Mouse (Mus musculus) embryonic facial prominence, embryonic 14.5 days (tissue): ENCODE data around the gene AC170998.1. TPM values are rescaled to one million over a fixed set of nuclear protein-coding genes. Genes with fewer than 3 reads are reported as not detected.

Experiments
- ATAC-seq: fragments of 200-750 bp; cut with Nextera tagmentation; 2 replicates; pipeline ENCODE4 v1.8.0; 2017; ENCODE audit warnings: low read depth, moderate number of reproducible peaks, moderate TSS enrichment
- DNase-seq: peaks from one replicate; pipeline ENCODE4 v3.0.0-alpha.2; 2015; ENCODE audit warnings: low spot score
- H3K27ac ChIP-seq: fragments of 300-500 bp; sonication (generic); replicated peaks from 2 replicates; pipeline ENCODE4 v1.5.1; 2014; ENCODE audit warnings: low read depth, mild to moderate bottlenecking, low read length, moderate library complexity
- H3K27me3 ChIP-seq: fragments of 300-500 bp; sonication (generic); replicated peaks from 2 replicates; pipeline ENCODE4 v1.6.1; 2014; ENCODE audit warnings: low read length; ENCODE audit not compliant: control insufficient read depth, insufficient read depth
- H3K36me3 ChIP-seq: fragments of 300-500 bp; sonication (generic); 2 replicates; pipeline ENCODE4 v1.6.1; 2014; ENCODE audit warnings: low read length, mixed read lengths; ENCODE audit not compliant: control insufficient read depth, insufficient read depth
- H3K4me1 ChIP-seq: fragments of 300-500 bp; sonication (generic); 2 replicates; pipeline ENCODE4 v1.6.1; 2014; ENCODE audit warnings: antibody characterized with exemption, low read length; ENCODE audit not compliant: control insufficient read depth, insufficient read depth
- H3K4me2 ChIP-seq: fragments of 300-500 bp; sonication (generic); 2 replicates; pipeline ENCODE4 v1.6.1; 2014; ENCODE audit warnings: low read depth, mild to moderate bottlenecking, low read length, moderate library complexity, mixed read lengths
- H3K4me3 ChIP-seq: fragments of 300-500 bp; sonication (generic); 2 replicates; pipeline ENCODE4 v1.5.1; 2014; ENCODE audit warnings: low read depth, mild to moderate bottlenecking, low read length
- H3K9ac ChIP-seq: fragments of 300-500 bp; sonication (generic); 2 replicates; pipeline ENCODE4 v1.6.1; 2014; ENCODE audit warnings: low read depth, mild to moderate bottlenecking, low read length, moderate library complexity, mixed read lengths
- H3K9me3 ChIP-seq: fragments of 300-500 bp; sonication (generic); 2 replicates; pipeline ENCODE4 v1.6.1; 2016; ENCODE audit warnings: low read length; ENCODE audit not compliant: control insufficient read depth
- WGBS: fragments of 180-500 bp; shearing (Covaris S2); extraction: QIAGEN DNeasy Blood & Tissue Kit; methylation state at CpG from one replicate; pipeline ENCODE4 v1.1.7; 2014; 5-methylcytosine and 5-hydroxymethylcytosine counted together
- polyA plus RNA-seq: library from polyadenylated mRNA; unstranded; fragments of >200 nt; fragmentation: Nextera tagmentation; extraction: Ambion mirVana; gene quantifications from 2 replicates; pipeline ENCODE4 v1.2.1, GENCODE M21; 2014

The AC170998.1 gene
- polyA plus RNA-seq, 1 experiment from 2014 or later: 1.5 TPM

DNA sequence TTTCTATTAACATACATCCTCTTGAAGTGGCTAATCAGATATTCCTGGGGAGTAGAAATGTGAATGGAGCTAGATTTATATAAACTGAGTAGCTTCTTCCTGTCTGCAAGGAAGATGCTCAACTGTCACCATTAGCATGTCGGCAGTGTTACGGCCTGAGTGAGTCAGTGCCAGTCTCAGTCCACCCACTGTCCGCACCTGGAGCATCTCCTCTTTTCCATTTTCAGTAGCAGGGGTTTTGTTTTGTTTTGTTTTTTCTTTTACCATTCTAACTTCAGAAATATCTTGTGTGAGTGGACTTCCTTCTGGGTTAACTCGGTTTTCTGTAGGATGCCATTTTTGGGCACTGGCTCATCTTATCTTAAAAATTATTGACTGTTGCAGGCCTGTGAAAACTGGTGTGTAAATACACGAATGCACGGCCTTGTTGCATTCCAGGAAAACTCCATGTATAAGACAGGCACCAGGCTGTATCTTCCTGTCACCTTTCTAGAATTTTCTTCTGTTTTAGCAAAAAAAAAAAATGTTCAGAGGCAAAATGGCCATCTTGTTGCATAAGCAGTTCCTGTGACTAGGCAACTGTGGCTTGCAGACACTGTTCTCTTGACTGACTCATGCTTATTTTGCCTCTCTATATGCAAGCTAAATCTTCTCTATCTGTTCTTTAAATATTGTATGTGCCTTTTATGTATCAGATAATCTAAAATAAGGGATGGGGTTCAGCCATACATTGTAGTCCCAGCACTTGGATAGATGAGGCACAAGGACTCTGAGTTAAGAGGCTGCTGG, 9.6 kb downstream of the AC170998.1 start:
- ATAC-seq: no peak
- no peak overlapping the region for H3K9ac ChIP-seq
- H3K9me3 ChIP-seq: no peaks in the 10 kb centered on the region
- peaks cover 80% of the 10 kb centered on the region for H3K36me3 ChIP-seq
- no peak for DNase-seq
- WGBS: 93% methylated on average over 6 of the region's 6 CpGs
- H3K27me3 ChIP-seq: no peaks in the 10 kb centered on the region
- no peak overlapping the region for H3K4me3 ChIP-seq
- no peak overlapping the region for H3K4me2 ChIP-seq
- H3K4me1 ChIP-seq: no peaks in the 10 kb centered on the region
- no peak overlapping the region for H3K27ac ChIP-seq

DNA sequence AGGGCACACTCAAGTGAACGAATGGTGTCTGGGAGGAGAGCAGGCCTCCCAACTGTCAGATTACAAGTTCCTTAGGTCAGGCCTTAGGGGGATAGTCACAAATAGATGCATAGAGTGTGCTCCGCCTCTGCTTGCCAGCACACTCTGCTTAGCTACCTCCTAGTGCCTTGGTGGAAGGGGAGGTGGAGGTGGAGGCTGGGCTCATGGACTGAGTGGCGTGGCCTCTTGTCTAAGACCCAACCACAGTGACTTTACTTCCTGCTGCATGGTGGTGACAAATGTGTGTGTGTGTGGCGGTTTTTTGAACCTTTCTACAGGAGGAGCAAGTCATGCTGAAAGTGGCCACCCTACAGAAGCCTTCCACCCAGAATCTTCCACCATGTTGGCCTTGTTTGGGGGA, 10.6 kb downstream of the AC170998.1 start:
- 73% methylated on average over 4 of the region's 4 CpGs for WGBS
- no peak for ATAC-seq

DNA sequence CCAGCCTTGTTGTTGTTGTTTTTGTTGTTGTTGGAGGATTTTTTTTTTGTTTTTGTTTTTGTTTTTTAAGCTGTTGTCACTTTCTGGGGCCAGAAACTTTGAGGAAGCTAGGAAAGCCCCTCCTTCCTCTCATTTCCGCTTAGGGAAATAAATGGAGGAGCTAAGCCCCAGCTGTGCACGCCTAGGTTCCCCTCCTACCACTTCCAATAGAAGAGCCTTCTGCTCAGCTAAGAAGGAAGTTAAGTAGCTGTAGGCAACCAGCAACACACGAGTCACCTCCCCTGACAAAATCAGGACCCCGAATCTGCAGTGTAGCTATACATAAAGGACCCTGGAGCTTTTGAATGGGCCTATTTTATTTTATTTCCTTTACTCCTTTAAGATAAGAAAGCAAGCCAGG, 12.1 kb downstream of the AC170998.1 start:
- H3K4me2 ChIP-seq: no peak overlapping the region
- no peak overlapping the region for H3K27ac ChIP-seq
- H3K9ac ChIP-seq: no peak overlapping the region
- H3K9me3 ChIP-seq: no peaks in the 10 kb centered on the region
- H3K4me3 ChIP-seq: no peak overlapping the region
- peaks cover 80% of the 10 kb centered on the region for H3K36me3 ChIP-seq
- 81% methylated on average over 4 of the region's 4 CpGs for WGBS
- H3K27me3 ChIP-seq: no peaks in the 10 kb centered on the region
- no peaks in the 10 kb centered on the region for H3K4me1 ChIP-seq
- DNase-seq: no peak
- ATAC-seq: no peak

More for the DNA sequence above, 10.6 kb downstream of the AC170998.1 start:
- H3K27me3 ChIP-seq: no peaks in the 10 kb centered on the region
- H3K36me3 ChIP-seq: peaks cover 80% of the 10 kb centered on the region
- H3K4me1 ChIP-seq: no peaks in the 10 kb centered on the region
- no peaks in the 10 kb centered on the region for H3K9me3 ChIP-seq
- no peak overlapping the region for H3K4me3 ChIP-seq
- H3K9ac ChIP-seq: no peak overlapping the region
- no peak for DNase-seq
- H3K4me2 ChIP-seq: no peak overlapping the region
- H3K27ac ChIP-seq: no peak overlapping the region

DNA sequence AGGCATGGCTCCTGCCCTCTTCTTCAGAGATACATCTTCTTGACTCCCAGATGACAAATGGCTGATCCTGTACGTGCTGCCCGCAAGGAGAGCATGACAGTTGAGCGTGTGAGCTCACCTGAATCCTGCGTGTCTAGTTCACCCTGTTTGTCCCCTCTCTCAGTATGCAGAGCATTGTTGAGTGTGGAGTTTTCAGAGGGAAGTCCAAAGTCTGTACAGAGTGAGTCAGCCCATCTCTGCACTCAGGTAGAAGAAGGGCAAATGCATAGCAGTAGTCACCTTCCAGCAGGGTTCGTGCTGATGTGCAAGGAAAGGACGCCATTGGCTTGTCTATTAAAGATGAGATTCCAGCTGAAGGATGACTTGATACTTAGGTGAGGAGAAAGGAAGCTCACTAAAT, 13.4 kb downstream of the AC170998.1 start:
- H3K4me1 ChIP-seq: no peaks in the 10 kb centered on the region
- H3K27me3 ChIP-seq: no peaks in the 10 kb centered on the region
- WGBS: 92% methylated on average over 6 of the region's 6 CpGs
- peaks cover 83% of the 10 kb centered on the region for H3K36me3 ChIP-seq
- no peak overlapping the region for H3K27ac ChIP-seq
- H3K4me2 ChIP-seq: no peak overlapping the region
- ATAC-seq: no peak
- H3K4me3 ChIP-seq: no peak overlapping the region
- no peaks in the 10 kb centered on the region for H3K9me3 ChIP-seq
- no peak for DNase-seq
- no peak overlapping the region for H3K9ac ChIP-seq

DNA sequence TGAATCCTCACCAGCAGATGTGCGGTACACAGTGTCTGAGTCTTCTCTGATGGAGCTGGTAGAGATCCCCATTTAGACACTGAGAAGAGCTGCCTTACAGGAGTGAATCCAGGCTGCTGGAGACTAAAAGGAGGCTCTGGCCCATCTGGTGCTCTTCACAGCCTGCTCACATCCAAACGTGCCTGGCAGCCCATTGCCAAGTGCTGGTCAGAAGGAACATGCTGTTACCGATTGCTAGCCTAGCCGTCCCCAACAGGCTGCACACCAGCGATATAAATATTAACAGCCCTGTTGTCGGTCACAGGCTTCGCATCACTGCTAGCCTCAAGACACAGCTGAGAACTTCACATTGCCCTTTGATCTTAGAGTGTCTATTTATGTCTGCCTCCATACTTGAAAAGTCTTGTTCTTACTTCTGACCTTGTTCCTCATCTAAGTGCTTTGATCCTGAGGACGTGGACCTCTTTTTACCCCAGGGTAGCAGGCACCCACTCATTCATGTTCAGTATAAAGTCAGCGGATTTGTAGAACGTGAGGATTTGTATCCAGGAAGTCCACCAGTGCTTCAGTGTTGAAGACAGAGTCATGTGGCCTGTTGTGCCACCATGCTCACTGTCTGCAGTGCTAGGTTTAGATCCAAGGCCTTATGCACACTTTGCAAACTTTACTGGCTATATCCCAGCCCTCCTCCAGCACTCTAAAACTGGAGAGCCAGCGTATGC, 17.4 kb downstream of the AC170998.1 start:
- no peak overlapping the region for H3K9ac ChIP-seq
- no peak overlapping the region for H3K4me2 ChIP-seq
- H3K27ac ChIP-seq: no peak overlapping the region
- ATAC-seq: no peak
- H3K9me3 ChIP-seq: no peaks in the 10 kb centered on the region
- no peaks in the 10 kb centered on the region for H3K4me1 ChIP-seq
- DNase-seq: no peak
- 93% methylated on average over 11 of the region's 11 CpGs for WGBS
- H3K36me3 ChIP-seq: peaks cover 97% of the 10 kb centered on the region
- H3K4me3 ChIP-seq: no peak overlapping the region
- H3K27me3 ChIP-seq: no peaks in the 10 kb centered on the region

DNA sequence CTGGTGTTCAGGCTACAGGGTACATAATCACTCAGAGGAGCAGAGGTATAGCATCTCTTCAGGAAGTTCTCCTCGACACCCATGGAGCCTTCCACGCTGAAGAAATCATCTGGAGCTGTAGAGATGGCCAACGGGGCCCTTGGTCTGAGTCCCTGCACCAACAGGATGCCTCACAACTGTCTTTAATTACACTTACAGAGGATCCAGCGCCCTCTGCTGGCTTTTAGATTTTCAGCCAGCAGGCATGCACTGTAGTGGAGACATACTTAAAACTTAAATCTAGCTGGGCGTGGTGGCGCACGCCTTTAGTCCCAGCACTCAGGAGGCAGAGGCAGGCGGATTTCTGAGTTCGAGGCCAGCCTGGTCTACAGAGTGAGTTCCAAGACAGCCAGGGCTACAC, 18.0 kb downstream of the AC170998.1 start:
- Histone ChIP-seq H3K4me3 (no peak overlapping the region), H3K9ac (no peak overlapping the region), H3K27ac (no peak overlapping the region), H3K4me1 (no peaks in the 10 kb centered on the region), H3K9me3 (no peaks in the 10 kb centered on the region), H3K36me3 (peaks cover 97% of the 10 kb centered on the region), H3K4me2 (no peak overlapping the region), H3K27me3 (no peaks in the 10 kb centered on the region)
- ATAC-seq (no peak), DNase-seq (no peak)
- WGBS: 87% methylated on average over 9 of the region's 9 CpGs

DNA sequence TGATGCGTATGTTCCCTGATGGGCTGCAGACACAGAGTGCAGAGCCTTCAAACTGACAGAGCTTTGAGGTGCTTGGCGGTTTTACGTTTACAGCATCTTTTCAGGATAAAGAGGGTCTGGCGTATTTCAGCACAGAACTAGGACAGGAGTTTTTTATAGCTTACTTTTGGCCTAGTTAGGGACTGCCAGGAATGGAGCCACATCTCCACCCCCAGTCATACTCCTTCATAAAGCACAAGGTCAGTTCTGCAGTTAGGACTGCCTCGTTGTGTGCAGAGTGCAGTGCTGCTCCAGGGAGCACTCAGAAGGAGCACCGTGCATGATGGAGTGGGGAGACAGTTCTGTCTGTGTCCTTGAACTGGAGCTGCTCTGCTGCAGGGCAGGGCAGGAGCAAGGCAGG, 19.9 kb downstream of the AC170998.1 start:
- Histone ChIP-seq H3K4me1 (no peaks in the 10 kb centered on the region), H3K27me3 (no peaks in the 10 kb centered on the region), H3K27ac (no peak overlapping the region), H3K36me3 (peaks cover 83% of the 10 kb centered on the region), H3K4me2 (no peak overlapping the region), H3K9me3 (no peaks in the 10 kb centered on the region), H3K4me3 (no peak overlapping the region), H3K9ac (no peak overlapping the region)
- ATAC-seq: no peak
- DNase-seq: no peak
- WGBS: 87% methylated on average over 6 of the region's 6 CpGs

DNA sequence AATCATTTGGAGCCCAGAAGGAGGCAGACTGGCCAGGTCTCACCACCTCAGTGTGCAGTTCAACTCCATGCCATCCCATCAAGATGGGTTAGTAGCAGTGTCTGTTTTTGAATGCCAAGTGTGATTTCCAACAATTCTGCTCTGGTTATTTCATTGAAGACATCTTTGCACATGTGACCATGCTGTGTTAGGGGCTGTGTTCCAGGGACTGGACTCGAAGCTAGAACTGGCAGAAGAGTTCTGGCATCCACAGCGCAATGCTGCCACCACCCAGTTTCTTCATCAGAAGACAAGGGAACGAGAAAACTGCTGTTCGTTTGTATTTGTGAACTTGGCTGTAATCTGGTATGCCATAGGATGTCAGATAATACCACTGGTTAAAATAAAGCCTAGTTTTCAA, 22.1 kb downstream of the AC170998.1 start:
- DNase-seq: no peak
- H3K36me3 ChIP-seq: peaks cover 62% of the 10 kb centered on the region

More for the DNA sequence above, 22.1 kb downstream of the AC170998.1 start:
- Histone ChIP-seq H3K9me3 (no peaks in the 10 kb centered on the region), H3K27ac (no peak overlapping the region), H3K4me3 (no peak overlapping the region), H3K4me1 (no peaks in the 10 kb centered on the region), H3K9ac (no peak overlapping the region), H3K4me2 (no peak overlapping the region), H3K27me3 (no peaks in the 10 kb centered on the region)
- ATAC-seq: no peak
- 88% methylated on average over 4 of the region's 4 CpGs for WGBS
